Mouse (Mus musculus) heart, postnatal 0 days (tissue): ENCODE data around the gene Endog. TPM values are rescaled to one million over a fixed set of nuclear protein-coding genes. Genes with fewer than 3 reads are reported as not detected.

Experiments
- ATAC-seq: fragments of 200-750 bp; cut with Nextera tagmentation; 2 replicates; pipeline ENCODE4 v1.8.0; 2017; ENCODE audit warnings: low read depth, moderate number of reproducible peaks, moderate library complexity; ENCODE audit not compliant: insufficient read depth
- DNase-seq: peaks from one replicate; pipeline ENCODE4 v3.0.0-alpha.2; 2016; ENCODE audit warnings: low spot score
- H3K27ac ChIP-seq: fragments of 300-500 bp; sonication (generic); 2 replicates; pipeline ENCODE4 v1.5.1; 2014; ENCODE audit warnings: low read depth, mild to moderate bottlenecking
- H3K27me3 ChIP-seq: fragments of 300-500 bp; sonication (generic); 2 replicates; pipeline ENCODE4 v1.6.1; 2014; ENCODE audit warnings: low read length, mixed read lengths; ENCODE audit not compliant: control insufficient read depth, insufficient read depth
- H3K36me3 ChIP-seq: fragments of 300-500 bp; sonication (generic); replicated peaks from 2 replicates; pipeline ENCODE4 v1.6.1; 2014; ENCODE audit warnings: low read length, mixed read lengths; ENCODE audit not compliant: control insufficient read depth, insufficient read depth
- H3K4me1 ChIP-seq: fragments of 300-500 bp; sonication (generic); 2 replicates; pipeline ENCODE4 v1.6.1; 2014; ENCODE audit warnings: antibody characterized with exemption; ENCODE audit not compliant: control insufficient read depth, insufficient read depth
- H3K4me2 ChIP-seq: fragments of 300-500 bp; sonication (generic); 2 replicates; pipeline ENCODE4 v1.6.1; 2014; ENCODE audit warnings: low read depth, mild to moderate bottlenecking, low read length, moderate library complexity
- H3K4me3 ChIP-seq: fragments of 300-500 bp; sonication (generic); 2 replicates; pipeline ENCODE4 v1.5.1; 2014; ENCODE audit warnings: low read depth, low read length
- H3K9ac ChIP-seq: fragments of 300-500 bp; sonication (generic); replicated peaks from 2 replicates; pipeline ENCODE4 v1.6.1; 2014; ENCODE audit warnings: low read depth, low read length, mixed read lengths
- H3K9me3 ChIP-seq: fragments of 300-500 bp; sonication (generic); replicated peaks from 2 replicates; pipeline ENCODE4 v1.6.1; 2016; ENCODE audit warnings: low read length; ENCODE audit not compliant: control insufficient read depth
- CTCF ChIP-seq: IDR thresholded peaks from 2 replicates; pipeline ENCODE4 v1.5.1; 2016; ENCODE audit warnings: antibody characterized with exemption, control low read depth, low read depth
- EP300 ChIP-seq: IDR thresholded peaks from 2 replicates; pipeline ENCODE4 v1.6.1; 2016; ENCODE audit warnings: antibody characterized with exemption, low read depth
- WGBS: fragments of 180-500 bp; shearing (Covaris S2); extraction: QIAGEN DNeasy Blood & Tissue Kit; methylation state at CpG from one replicate; pipeline ENCODE4 v1.1.7; 2014; 5-methylcytosine and 5-hydroxymethylcytosine counted together
- polyA plus RNA-seq: library from polyadenylated mRNA; unstranded; fragments of >200 nt; fragmentation: Nextera tagmentation; extraction: Ambion mirVana; gene quantifications from 2 replicates; pipeline ENCODE4 v1.2.1, GENCODE M21; 2015
- total RNA-seq: library from RNA; depleted of rRNA; stranded (reverse); fragments of >200 nt; gene quantifications from 2 replicates; pipeline ENCODE4 v1.2.3, GENCODE M21; 2014; ENCODE audit warnings: low replicate concordance

Gene Endog
- total and polyA plus RNA-seq, 2 experiments from 2014 or later, result 72.9 to 127 TPM

GRCm38 (mm10) chr2:30194656-30195055 is 23.4 kb downstream of the Endog start:
- ATAC-seq (no peak), DNase-seq (no peak)
- no peaks in the 10 kb centered on the region for H3K4me1 ChIP-seq
- no peak overlapping the region for H3K9ac ChIP-seq
- 84% methylated on average over 3 of the region's 3 CpGs for WGBS
- no peaks in the 10 kb centered on the region for H3K27me3 ChIP-seq
- no peak overlapping the region for H3K4me2 ChIP-seq
- H3K36me3 ChIP-seq, result 0 out of 2 replicates have a peak, but pooled peaks cover 5% of the 10 kb centered on the region
- H3K9me3 ChIP-seq, result no peaks in the 10 kb centered on the region
- no peak overlapping the region for H3K27ac ChIP-seq
- no peak overlapping the region for H3K4me3 ChIP-seq
- TF ChIP-seq EP300 (no peak), CTCF (no peak)

DNA sequence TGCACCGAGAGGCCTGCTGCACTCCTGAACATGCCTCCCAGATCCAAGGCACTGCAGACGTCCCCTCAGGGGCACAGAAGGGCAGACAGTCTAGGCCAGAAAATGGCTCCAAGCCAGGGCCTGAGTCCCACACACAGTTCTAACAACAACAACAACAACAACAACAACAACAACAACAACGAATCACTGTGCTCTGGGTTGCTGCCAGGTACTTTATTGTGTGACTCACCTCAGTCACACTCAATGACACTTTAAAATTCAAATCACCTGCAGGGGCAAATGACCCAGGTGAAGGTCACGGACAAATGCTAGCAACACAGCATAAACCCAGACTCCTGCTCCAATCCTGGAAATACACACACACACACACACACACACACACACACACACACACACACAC is 26.7 kb downstream of the Endog start:
- H3K27ac ChIP-seq, result no peak overlapping the region
- no peak overlapping the region for H3K9ac ChIP-seq
- H3K4me1 ChIP-seq, result 0 out of 2 replicates have a peak, but pooled peaks cover 9% of the 10 kb centered on the region
- no peak overlapping the region for H3K4me2 ChIP-seq
- no peak for TF ChIP-seq CTCF
- TF ChIP-seq EP300, result no peak
- no peak overlapping the region for H3K4me3 ChIP-seq
- WGBS, result 49% methylated on average over 4 of the region's 4 CpGs
- DNase-seq, result no peak
- no peaks in the 10 kb centered on the region for H3K27me3 ChIP-seq
- ATAC-seq, result no peak
- H3K9me3 ChIP-seq, result no peaks in the 10 kb centered on the region
- no peaks in the 10 kb centered on the region for H3K36me3 ChIP-seq

GRCm38 (mm10) chr2:30199984-30200383 is 28.7 kb downstream of the Endog start:
- Histone ChIP-seq H3K9ac (no peak overlapping the region), H3K36me3 (no peaks in the 10 kb centered on the region), H3K4me2 (no peak overlapping the region), H3K27me3 (no peaks in the 10 kb centered on the region), H3K4me3 (no peak overlapping the region), H3K4me1 (0 out of 2 replicates have a peak, but pooled peaks cover 15% of the 10 kb centered on the region), H3K9me3 (no peaks in the 10 kb centered on the region), H3K27ac (no peak overlapping the region)
- ATAC-seq (no peak), DNase-seq (no peak)
- no peak for TF ChIP-seq CTCF
- TF ChIP-seq EP300, result no peak
- 26% methylated on average over 1 of the region's 1 CpGs for WGBS

- Histone ChIP-seq H3K4me3 (no peak overlapping the region), H3K9me3 (no peaks in the 10 kb centered on the region), H3K4me2 (no peak overlapping the region), H3K4me1 (0 out of 2 replicates have a peak, but pooled peaks cover 15% of the 10 kb centered on the region), H3K27ac (no peak overlapping the region), H3K36me3 (no peaks in the 10 kb centered on the region), H3K27me3 (no peaks in the 10 kb centered on the region), H3K9ac (no peak overlapping the region)
- DNase-seq (no peak), ATAC-seq (no peak)
- TF ChIP-seq CTCF (no peak), EP300 (no peak)
- WGBS, result 31% methylated on average over 5 of the region's 5 CpGs
These were observed 29.2 kb downstream of the Endog start for GRCm38 (mm10) chr2:30200388-30200925.

- no peak for ATAC-seq
- Histone ChIP-seq H3K9me3 (no peaks in the 10 kb centered on the region), H3K4me1 (peaks cover 24% of the 10 kb centered on the region), H3K4me2 (no peak overlapping the region), H3K27me3 (no peaks in the 10 kb centered on the region), H3K27ac (no peak overlapping the region), H3K9ac (no peak overlapping the region), H3K36me3 (no peaks in the 10 kb centered on the region), H3K4me3 (no peak overlapping the region)
- DNase-seq, result no peak
- 76% methylated on average over 7 of the region's 7 CpGs for WGBS
- peak; percentile 29 for TF ChIP-seq CTCF
- no peak for TF ChIP-seq EP300
These were observed 32.1 kb downstream of the Endog start for GRCm38 (mm10) chr2:30203439-30203838.

- H3K4me1 ChIP-seq, result peaks cover 22% of the 10 kb centered on the region
- peak overlapping the region; percentile 68 for H3K9ac ChIP-seq
- H3K36me3 ChIP-seq, result no peaks in the 10 kb centered on the region
- H3K4me2 ChIP-seq, result peak overlapping the region; percentile 93
- no peak for TF ChIP-seq EP300
- peak overlapping the region; percentile 77 for H3K27ac ChIP-seq
- no peak for DNase-seq
- H3K27me3 ChIP-seq, result no peaks in the 10 kb centered on the region
- no peaks in the 10 kb centered on the region for H3K9me3 ChIP-seq
- H3K4me3 ChIP-seq, result peak overlapping the region; percentile 73
- under 1% methylated on average over 13 of the region's 13 CpGs for WGBS
- ATAC-seq, result peak; percentile 14
These were observed 33.9 kb downstream of the Endog start for GRCm38 (mm10) chr2:30205255-30205628.
